Mouse (Mus musculus) E14TG2a.4 (cell line): ENCODE data around the gene 1700025C18Rik.

Source experiments
- CTCF ChIP-seq: conservative IDR thresholded peaks from 2 replicates; pipeline ENCODE4 v1.5.1; 2014; ENCODE audit warnings: low read length
- NANOG ChIP-seq: IDR thresholded peaks from 2 replicates; pipeline ENCODE4 v1.6.1; 2014; ENCODE audit warnings: borderline replicate concordance, low read length, mixed read lengths
- POU5F1 ChIP-seq: IDR thresholded peaks from 2 replicates; pipeline ENCODE4 v1.6.1; 2014; ENCODE audit warnings: low read length, borderline replicate concordance

DNA sequence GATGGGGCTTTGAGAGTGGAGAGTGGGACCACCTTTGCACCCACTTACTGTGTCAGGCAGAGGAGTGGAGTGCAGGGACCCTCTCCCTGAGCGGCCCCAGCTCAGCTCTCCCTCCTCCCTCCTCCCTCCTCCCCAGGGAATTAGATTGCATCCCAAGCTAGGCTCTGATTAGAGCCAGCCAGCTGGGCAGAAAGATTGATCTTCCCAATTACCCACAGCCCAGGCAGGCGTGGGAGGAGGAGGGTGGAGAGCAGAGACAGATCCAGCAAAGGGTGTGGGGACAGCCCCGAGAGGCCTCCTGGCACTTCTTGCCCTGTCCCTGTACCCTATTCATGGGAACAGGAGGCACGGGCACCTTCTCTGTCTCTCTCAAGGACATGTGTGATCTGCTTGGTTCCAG, 38.6 kb upstream of the 1700025C18Rik start:
- TF ChIP-seq CTCF (no peak), POU5F1 (no peak), NANOG (no peak)
